Mouse (Mus musculus): ENCODE data around the gene Gtdc1.

The Gtdc1 gene

GRCm38 (mm10) chr2:44924618-44925017, 2.8 kb downstream of the Gtdc1 start:
- no peak for DNase-seq (ENCODE audit: low read depth, low spot score)

GRCm38 (mm10) chr2:44923056-44923883, 4.2 kb downstream of the Gtdc1 start:
- DNase-seq (ENCODE audit: low read depth, low spot score): no peak

DNA sequence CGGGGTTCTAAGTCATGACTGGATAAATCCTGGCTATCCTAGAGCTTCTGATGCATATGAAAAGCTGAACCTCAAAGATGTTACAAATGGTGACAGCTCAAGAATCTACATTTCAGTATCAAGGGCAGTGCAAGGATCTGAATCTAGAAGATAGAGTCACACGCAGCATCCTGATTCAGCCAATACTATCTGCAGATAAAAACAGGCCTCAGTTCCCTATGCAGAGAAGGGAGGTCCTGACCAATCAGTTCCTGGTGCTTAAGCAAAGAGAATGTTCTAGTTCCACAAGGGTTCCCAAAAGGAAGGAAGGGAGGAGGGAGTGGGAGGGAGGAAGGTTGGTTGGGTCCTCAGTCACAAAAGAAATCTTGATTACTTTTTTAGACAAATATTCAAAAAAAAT, 5.0 kb downstream of the Gtdc1 start:
- DNase-seq (ENCODE audit: low read depth, low spot score): no peak

DNA sequence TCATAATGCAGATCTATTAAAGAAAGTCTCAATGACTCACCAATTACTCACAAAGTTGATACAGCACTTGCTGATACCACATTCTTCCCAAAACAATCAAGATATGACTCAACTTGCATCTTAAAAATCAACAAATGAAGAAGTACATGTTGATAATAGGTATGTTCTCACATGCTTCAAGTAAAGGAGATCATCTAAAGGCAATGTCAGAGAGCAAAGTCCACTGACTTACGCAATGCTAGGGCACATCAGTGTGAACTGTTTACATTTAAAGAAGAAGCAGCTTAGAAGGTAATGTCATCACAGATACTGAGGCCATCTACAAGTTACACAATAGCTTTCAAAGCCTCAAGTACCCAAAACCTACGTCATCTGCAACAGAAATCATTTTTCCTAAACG, 7.0 kb downstream of the Gtdc1 start:
- DNase-seq (ENCODE audit: low read depth, low spot score): no peak

DNA sequence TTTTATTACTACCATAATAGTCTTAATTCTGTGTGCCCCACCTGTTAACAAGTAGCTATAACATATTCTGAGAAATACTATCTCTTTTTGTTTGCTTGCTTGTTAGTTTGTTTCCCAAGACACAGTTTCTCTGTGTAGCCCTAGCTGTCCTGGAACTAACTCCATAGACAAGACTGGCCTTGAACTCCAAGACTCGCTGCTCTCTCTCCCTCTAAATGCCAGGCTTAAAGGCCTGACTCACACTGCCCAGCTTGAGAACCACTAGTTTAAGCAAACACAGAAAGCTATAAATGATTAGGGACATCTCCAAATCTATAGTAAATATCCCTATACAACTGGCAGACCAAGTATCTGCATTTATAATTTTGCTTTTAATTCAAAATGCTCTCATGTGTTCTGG, 8.1 kb downstream of the Gtdc1 start:
- no peak for DNase-seq (ENCODE audit: low read depth, low spot score)

GRCm38 (mm10) chr2:44918737-44919136, 8.7 kb downstream of the Gtdc1 start:
- no peak for DNase-seq (ENCODE audit: low read depth, low spot score)

DNA sequence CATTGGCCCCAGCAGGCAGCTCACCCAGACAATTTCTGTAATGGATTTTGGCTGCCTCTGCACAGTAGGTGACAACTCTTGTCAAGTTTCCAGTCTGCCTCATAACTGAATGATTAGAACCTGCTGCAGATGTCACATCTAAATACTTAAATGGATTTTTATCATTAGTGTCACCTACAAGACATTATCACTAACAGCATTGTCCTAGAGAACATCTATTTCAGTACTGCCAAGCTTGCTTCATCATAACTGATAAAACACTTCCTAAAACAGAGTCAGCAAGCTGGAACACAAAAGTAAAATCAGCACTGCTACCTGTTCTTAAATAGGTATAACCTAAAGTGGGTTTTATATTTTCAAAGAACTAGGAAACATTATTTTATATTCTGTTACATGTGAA, 11.2 kb downstream of the Gtdc1 start:
- no peak for DNase-seq (ENCODE audit: low read depth, low spot score)

DNA sequence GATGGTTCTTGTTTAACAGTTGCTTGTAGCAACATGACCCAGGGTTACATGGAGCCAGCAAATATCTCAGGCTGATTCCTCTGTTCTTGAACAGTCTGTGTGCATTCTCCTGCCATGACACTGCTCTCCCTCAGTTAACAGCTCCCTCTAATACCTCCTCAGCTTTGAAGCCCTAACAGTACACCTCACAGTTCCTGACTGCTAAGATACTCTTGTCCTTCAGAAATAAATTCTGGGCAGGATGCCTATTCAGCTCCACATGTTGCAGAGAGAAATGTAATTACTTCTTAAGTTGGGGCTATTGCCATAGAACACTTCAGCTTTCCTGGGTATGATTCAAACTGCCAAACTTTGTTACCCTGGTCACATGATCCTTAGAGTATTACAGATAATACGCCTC, 29.7 kb downstream of the Gtdc1 start:
- DNase-seq (ENCODE audit: low read depth, low spot score): no peak

DNA sequence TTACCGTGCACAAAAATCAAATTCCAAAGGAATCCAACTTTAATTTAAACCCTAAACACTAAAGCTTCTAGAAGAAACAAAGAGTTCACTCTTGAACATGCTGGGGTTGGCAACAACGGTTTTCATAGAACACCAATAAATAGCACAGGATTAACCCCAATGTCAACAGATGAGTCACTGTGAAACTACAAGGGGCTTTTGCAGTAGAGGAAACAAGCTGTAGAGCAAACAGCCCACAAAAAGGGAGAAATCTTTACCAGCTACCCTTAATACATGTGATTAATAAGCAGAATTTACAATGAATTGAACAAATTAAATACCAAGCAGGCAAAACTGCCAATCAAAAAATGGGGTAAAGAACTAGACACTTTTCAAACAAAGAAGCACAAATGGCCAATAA, 53.7 kb downstream of the Gtdc1 start:
- no peak for DNase-seq (ENCODE audit: low read depth, low spot score)

- DNase-seq (ENCODE audit: low read depth, low spot score): no peak
Observed at GRCm38 (mm10) chr2:44864726-44865125, 62.7 kb downstream of the Gtdc1 start.

GRCm38 (mm10) chr2:44854475-44854874, 73.0 kb downstream of the Gtdc1 start:
- no peak for DNase-seq (ENCODE audit: low read depth, low spot score)

- no peak for DNase-seq (ENCODE audit: low read depth, low spot score)
Observed at GRCm38 (mm10) chr2:44849666-44850065, 77.8 kb downstream of the Gtdc1 start.

DNA sequence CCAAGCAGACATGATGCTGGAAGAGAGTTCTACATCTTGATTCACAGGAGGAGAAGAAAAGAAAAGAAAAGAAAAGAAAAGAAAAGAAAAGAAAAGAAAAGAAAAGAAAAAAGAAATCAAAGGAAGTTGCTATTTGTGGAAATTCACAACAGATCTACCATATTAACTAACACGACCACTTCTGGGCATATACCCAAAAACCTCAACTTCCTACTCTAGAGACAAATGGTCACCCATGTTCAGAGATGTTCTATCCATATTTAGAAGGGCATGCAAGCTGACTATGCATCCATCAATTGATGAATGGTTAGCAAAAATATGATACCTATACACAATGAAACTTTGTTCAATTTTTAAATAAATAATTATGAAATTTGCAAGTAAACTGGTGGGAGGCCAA, 79.3 kb downstream of the Gtdc1 start:
- DNase-seq (ENCODE audit: low read depth, low spot score): no peak

DNA sequence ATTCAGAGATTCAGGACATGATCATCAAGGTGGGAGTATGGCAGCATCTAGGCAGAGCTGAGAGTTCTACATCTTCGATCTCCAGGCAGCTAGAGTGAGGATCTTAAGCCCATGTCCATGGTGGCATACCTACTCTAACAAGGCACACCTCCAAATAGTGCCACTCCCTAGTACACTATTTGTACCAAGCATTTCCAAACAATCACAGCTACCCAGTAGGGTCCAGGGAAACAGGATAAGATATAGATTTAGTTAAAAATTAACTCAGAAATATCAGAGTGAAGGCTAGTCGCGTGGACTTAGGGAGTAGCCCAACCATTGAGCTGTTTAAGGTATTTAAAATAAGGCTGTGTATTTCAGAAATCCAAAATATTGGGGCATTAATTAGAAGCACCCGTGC, 82.0 kb downstream of the Gtdc1 start:
- DNase-seq (ENCODE audit: low read depth, low spot score): no peak

DNA sequence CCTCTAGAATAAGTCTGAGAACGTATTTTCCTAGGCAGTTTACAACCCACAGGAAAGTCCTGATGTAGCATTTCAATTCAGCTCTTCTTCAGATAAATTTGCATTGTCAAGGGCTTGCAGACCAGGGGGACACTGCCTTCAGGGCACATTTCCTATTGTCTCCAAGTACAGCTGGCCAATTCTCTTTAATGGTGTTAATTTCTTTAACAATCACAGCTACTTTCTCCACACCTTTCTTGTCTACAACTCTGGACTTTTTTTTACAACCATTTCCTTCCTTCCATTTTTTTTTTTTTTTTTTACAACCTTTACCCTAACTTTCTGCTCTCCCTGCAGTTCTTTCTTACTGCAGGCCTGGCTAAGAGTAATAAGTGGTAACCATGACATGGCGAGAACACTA, 97.7 kb downstream of the Gtdc1 start:
- no peak for DNase-seq (ENCODE audit: low read depth, low spot score)

GRCm38 (mm10) chr2:44829346-44829745, 98.1 kb downstream of the Gtdc1 start:
- no peak for DNase-seq (ENCODE audit: low read depth, low spot score)

GRCm38 (mm10) chr2:44826609-44827008, 100.8 kb downstream of the Gtdc1 start:
- DNase-seq (ENCODE audit: low read depth, low spot score): no peak

DNA sequence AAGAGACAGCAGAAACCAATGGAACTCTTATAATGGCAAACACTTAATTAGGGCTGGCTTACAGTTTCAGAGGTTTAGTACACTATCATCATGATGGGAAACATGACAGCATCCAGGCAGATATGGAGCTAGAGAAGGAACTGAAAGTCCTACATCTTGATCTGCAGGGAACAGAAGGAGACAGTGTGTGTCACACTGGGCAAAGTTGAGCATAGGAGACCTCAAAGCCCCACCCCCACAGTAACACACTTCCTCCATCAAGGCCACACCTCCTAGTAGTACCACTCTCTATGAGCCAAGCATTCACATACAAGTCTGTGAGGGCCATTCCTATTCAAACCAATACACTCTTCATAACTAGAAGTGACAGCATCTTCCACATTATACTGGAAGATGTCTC, 109.7 kb downstream of the Gtdc1 start:
- DNase-seq (ENCODE audit: low read depth, low spot score): no peak

GRCm38 (mm10) chr2:44813729-44814128, 113.7 kb downstream of the Gtdc1 start:
- no peak for DNase-seq (ENCODE audit: low read depth, low spot score)

DNA sequence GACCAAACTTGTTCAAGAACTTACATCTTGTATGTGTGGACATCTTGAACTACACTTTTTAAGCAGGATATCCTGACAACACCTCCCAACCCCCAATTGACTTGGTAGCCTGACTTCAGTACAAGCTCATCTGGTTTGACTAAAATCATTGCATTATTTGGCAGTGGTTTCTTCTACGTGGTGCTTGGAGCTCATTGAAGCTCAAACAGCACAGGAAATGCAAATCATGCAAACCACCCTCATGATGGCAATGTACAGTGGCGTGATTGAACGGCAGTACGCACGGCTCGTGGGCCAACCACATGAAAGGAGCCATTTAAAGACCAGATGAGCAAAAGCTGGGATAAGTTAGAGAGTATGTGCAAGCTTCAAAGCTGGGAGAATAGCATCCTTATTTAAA, 123.0 kb downstream of the Gtdc1 start:
- DNase-seq (ENCODE audit: low read depth, low spot score): no peak

GRCm38 (mm10) chr2:44801361-44801760, 126.1 kb downstream of the Gtdc1 start:
- DNase-seq (ENCODE audit: low read depth, low spot score): no peak

GRCm38 (mm10) chr2:44791840-44792239, 135.6 kb downstream of the Gtdc1 start:
- DNase-seq (ENCODE audit: low read depth, low spot score): no peak

GRCm38 (mm10) chr2:44791134-44791533, 136.3 kb downstream of the Gtdc1 start:
- DNase-seq (ENCODE audit: low read depth, low spot score): no peak

DNA sequence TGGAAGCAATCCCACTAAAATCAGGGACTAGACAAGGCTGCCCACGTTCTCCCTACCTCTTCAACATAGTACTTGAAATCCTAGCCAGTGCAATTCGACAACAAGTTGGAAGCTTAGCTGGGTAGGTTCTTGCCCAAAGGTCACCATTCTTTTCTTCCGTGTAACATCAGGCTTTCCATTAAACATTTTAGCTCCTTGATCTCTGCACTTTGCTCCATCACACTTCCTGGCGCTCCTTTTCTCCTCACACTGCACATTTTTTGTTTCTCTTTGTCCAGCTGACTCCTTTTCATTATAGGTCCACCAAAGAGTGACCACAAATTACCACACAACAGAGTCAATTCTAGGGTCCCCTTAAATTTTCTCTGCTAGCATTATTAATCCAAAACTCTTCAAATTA, 144.7 kb downstream of the Gtdc1 start:
- no peak for DNase-seq (ENCODE audit: low read depth, low spot score)
